Mouse (Mus musculus) kidney, embryonic 14.5 days (tissue): Measurements from ENCODE around the gene Ddx50. TPM values are rescaled to one million over a fixed set of nuclear protein-coding genes. Genes with fewer than 3 reads are reported as not detected.
A peak's percentile ranks its signal among the peaks of the same experiment; 100 is the strongest.
"Not testable (repeated sequence)": the region's sequence is repeated elsewhere in the genome, so short reads cannot be mapped to it uniquely, and the experiment has no call there.

ENCODE experiments used
- ATAC-seq: fragments of 200-750 bp; cut with Nextera tagmentation; 2 replicates; pipeline ENCODE4 v1.8.0; 2017; ENCODE audit warnings: moderate number of reproducible peaks, mild to moderate bottlenecking, moderate TSS enrichment, moderate library complexity; ENCODE audit not compliant: low FRiP score, low TSS enrichment
- H3K27ac ChIP-seq: fragments of 300-500 bp; sonication (generic); 2 replicates; pipeline ENCODE4 v1.5.1; 2014; ENCODE audit warnings: low read depth, mild to moderate bottlenecking, low read length, moderate library complexity, mixed read lengths
- H3K27me3 ChIP-seq: fragments of 300-500 bp; sonication (generic); 2 replicates; pipeline ENCODE4 v1.6.1; 2014; ENCODE audit warnings: mild to moderate bottlenecking, low read length; ENCODE audit not compliant: control insufficient read depth, insufficient read depth
- H3K36me3 ChIP-seq: fragments of 300-500 bp; sonication (generic); 2 replicates; pipeline ENCODE4 v1.6.1; 2014; ENCODE audit warnings: low read length, mixed read lengths; ENCODE audit not compliant: control insufficient read depth, insufficient read depth
- H3K4me1 ChIP-seq: fragments of 300-500 bp; sonication (generic); 2 replicates; pipeline ENCODE4 v1.6.1; 2014; ENCODE audit warnings: low read length, mixed read lengths; ENCODE audit not compliant: control insufficient read depth, insufficient read depth
- H3K4me2 ChIP-seq: fragments of 300-500 bp; sonication (generic); replicated peaks from 2 replicates; pipeline ENCODE4 v1.6.1; 2014; ENCODE audit warnings: low read depth, mild to moderate bottlenecking, low read length
- H3K4me3 ChIP-seq: fragments of 300-500 bp; sonication (generic); 2 replicates; pipeline ENCODE4 v1.5.1; 2014; ENCODE audit warnings: mild to moderate bottlenecking, low read length
- H3K9ac ChIP-seq: fragments of 300-500 bp; sonication (generic); 2 replicates; pipeline ENCODE4 v1.6.1; 2014; ENCODE audit warnings: low read depth, mild to moderate bottlenecking, low read length, moderate library complexity
- H3K9me3 ChIP-seq: fragments of 300-500 bp; sonication (generic); 2 replicates; pipeline ENCODE4 v1.6.1; 2016; ENCODE audit warnings: low read length; ENCODE audit not compliant: control insufficient read depth
- WGBS: fragments of 180-500 bp; shearing (Covaris S2); extraction: QIAGEN DNeasy Blood & Tissue Kit; methylation state at CpG from one replicate; pipeline ENCODE4 v1.1.7; 2014; 5-methylcytosine and 5-hydroxymethylcytosine counted together
- polyA plus RNA-seq: library from polyadenylated mRNA; unstranded; fragments of >200 nt; fragmentation: Nextera tagmentation; extraction: Ambion mirVana; gene quantifications from 2 replicates; pipeline ENCODE4 v1.2.1, GENCODE M21; 2014

The Ddx50 gene
- polyA plus RNA-seq, 1 experiment from 2014 or later = 138 TPM

DNA sequence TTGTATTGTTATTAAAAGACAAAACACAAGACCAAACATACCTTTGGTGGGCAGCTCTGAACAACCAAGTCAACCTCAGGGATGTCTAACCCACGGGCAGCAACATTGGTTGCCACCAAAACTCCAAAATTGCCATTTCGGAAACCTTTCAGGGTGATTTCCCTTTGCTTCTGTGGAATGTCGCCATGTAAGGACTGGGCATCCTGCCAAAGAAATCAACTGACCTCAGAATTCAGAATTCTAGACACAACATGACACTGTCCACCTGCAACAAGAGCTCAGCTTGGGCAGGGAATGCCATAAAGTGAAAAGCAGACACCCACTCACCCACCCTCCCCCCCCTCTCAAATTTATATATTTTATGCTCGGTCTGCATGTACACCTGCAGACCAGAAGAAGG lies 62.4 kb downstream of the Ddx50 start:
- H3K27ac ChIP-seq = no peak overlapping the region
- H3K36me3 ChIP-seq = peaks cover 98% of the 10 kb centered on the region
- H3K27me3 ChIP-seq = no peaks in the 10 kb centered on the region
- H3K4me2 ChIP-seq = no peak overlapping the region
- no peak overlapping the region for H3K4me3 ChIP-seq
- WGBS = 65% methylated on average over 4 of the region's 4 CpGs
- H3K4me1 ChIP-seq = no peaks in the 10 kb centered on the region
- no peak overlapping the region for H3K9ac ChIP-seq
- ATAC-seq = no peak
- no peaks in the 10 kb centered on the region for H3K9me3 ChIP-seq

DNA sequence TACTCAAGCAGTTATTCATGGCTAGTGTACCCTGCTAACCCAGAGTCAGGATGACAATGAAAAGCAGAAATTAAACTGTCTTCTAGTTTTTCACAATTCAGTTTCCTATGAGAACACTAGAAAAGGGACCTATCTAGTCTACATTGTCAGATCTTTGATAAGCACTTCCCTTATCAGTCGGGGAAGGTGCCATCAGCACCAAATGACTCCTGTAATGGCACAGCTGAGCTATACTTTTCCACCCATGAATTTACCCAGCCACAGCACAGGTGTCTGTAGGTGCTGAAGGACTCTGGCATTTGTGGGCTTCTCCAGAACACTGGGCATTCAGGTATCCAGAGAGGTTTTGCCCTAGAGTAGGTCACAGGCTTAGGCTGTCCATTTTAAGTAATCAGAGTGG lies 67.8 kb downstream of the Ddx50 start:
- Histone ChIP-seq H3K4me1 (no peaks in the 10 kb centered on the region), H3K4me3 (no peak overlapping the region), H3K4me2 (no peak overlapping the region), H3K9me3 (no peaks in the 10 kb centered on the region), H3K27ac (no peak overlapping the region), H3K27me3 (no peaks in the 10 kb centered on the region), H3K9ac (no peak overlapping the region), H3K36me3 (peaks cover 78% of the 10 kb centered on the region)
- ATAC-seq = no peak
- 78% methylated on average over 1 of the region's 1 CpGs for WGBS

GRCm38 (mm10) chr10:62582701-62583100 lies 68.3 kb downstream of the Ddx50 start:
- peaks cover 73% of the 10 kb centered on the region for H3K36me3 ChIP-seq
- WGBS = 84% methylated on average over 7 of the region's 7 CpGs
- no peak for ATAC-seq

DNA sequence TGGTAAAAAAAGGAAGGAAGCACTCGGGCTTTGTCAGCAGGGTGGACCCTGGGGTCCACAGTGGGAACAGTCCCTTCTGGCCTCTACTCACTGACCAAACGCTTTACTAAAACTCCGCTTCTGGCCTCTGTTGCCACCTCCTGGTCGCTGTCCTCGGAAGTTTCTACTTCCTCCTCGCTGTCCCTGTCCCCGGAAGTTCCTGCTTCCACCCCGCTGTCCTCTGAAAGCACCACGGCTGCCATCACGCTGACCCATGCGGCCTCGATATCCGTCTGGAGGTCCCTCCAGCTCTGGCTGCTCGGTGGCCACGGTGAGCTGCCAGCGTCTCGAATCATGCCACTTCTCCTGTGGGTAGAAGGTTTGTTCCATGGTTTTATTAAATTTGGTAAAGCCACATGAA lies 68.8 kb downstream of the Ddx50 start:
- Histone ChIP-seq H3K9ac (no peak overlapping the region), H3K4me1 (peaks cover 4% of the 10 kb centered on the region; the same call in 1 of the 2 replicates), H3K9me3 (no peaks in the 10 kb centered on the region), H3K4me2 (no peak overlapping the region), H3K36me3 (peaks cover 69% of the 10 kb centered on the region), H3K4me3 (no peak overlapping the region), H3K27me3 (no peaks in the 10 kb centered on the region), H3K27ac (no peak overlapping the region)
- ATAC-seq = no peak
- WGBS = 94% methylated on average over 17 of the region's 17 CpGs

More at GRCm38 (mm10) chr10:62582701-62583100, 68.3 kb downstream of the Ddx50 start:
- no peak overlapping the region for H3K4me3 ChIP-seq
- H3K27me3 ChIP-seq = no peaks in the 10 kb centered on the region
- no peaks in the 10 kb centered on the region for H3K9me3 ChIP-seq
- no peak overlapping the region for H3K9ac ChIP-seq
- H3K4me2 ChIP-seq = no peak overlapping the region
- H3K27ac ChIP-seq = no peak overlapping the region
- H3K4me1 ChIP-seq = no peaks in the 10 kb centered on the region; the same call in 1 of the 2 replicates

- not testable (repeated sequence) for ATAC-seq, H3K4me2 ChIP-seq, H3K9me3 ChIP-seq, H3K27ac ChIP-seq, H3K9ac ChIP-seq, H3K27me3 ChIP-seq, H3K4me3 ChIP-seq, H3K4me1 ChIP-seq
- H3K36me3 ChIP-seq = peaks cover 54% of the 10 kb centered on the region
- 91% methylated on average over 11 of the region's 13 CpGs for WGBS
These were observed 71.9 kb downstream of the Ddx50 start for GRCm38 (mm10) chr10:62579129-62579528.

DNA sequence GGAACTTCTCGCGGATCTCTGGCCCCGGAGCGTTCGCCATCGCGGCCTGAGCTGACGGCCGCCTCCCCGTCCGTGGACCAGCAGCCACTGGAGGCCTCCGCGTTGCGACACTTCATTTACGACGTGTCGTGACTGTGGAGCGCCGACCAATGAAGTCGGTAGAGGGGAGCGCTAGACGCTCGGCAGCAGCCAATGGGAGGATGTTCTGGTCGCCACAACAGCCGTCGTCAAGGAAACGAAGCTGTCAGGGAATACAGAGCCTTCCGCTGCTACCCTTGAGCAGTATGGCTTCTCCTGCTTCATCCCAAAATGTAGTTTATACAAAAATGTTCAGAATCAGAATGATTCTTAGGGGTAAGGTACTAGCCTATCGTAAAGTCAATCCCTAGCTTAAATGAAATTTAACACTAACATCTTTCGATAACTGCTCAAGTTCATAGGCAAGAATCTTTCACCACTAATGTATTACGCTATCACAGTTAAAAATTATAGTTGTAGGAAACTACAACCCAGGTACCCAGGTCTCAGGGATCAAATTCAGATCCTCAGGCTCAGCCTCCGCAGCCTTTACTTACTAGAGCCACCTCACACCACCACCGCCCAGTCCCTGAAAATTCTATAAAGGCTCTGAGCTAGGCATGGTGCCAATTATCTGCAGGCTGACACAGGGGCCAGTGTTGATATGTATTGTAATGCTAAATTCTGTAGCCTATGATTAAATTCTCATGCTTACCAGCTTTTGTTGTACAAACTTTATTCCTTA lies 72.5 kb downstream of the Ddx50 start, which contains the start of gene Kif1bp:
Gene Kif1bp (minus strand): TSS at position 120 of the 763 bp plus-strand sequence.
- 7% methylated on average over 33 of the region's 33 CpGs for WGBS

GRCm38 (mm10) chr10:62577673-62578337 lies 73.2 kb downstream of the Ddx50 start:
- peaks cover 7% of the 10 kb centered on the region; the same call in 1 of the 2 replicates for H3K4me1 ChIP-seq
- H3K9ac ChIP-seq = peak overlapping the region; percentile 90
- peak; percentile 87; the same call in 1 of the 2 replicates for ATAC-seq
- peak overlapping the region; percentile 86 for H3K4me2 ChIP-seq
- no peaks in the 10 kb centered on the region for H3K27me3 ChIP-seq
- peaks cover 52% of the 10 kb centered on the region for H3K36me3 ChIP-seq
- H3K27ac ChIP-seq = no peak overlapping the region
- WGBS = 1% methylated on average over 52 of the region's 54 CpGs
- peak overlapping the region; percentile 87 for H3K4me3 ChIP-seq
- H3K9me3 ChIP-seq = no peaks in the 10 kb centered on the region

More for the DNA sequence above, 72.5 kb downstream of the Ddx50 start, which contains the start of gene Kif1bp:
- peak; percentile 99 for ATAC-seq
- H3K36me3 ChIP-seq = peaks cover 53% of the 10 kb centered on the region
- peak within 1 kb of the TSS; percentile 86 for H3K4me2 ChIP-seq
- H3K27ac ChIP-seq = no peak within 1 kb of the TSS
- peak within 1 kb of the TSS; percentile 87 for H3K4me3 ChIP-seq
- H3K9me3 ChIP-seq = no peaks in the 10 kb centered on the region
- H3K4me1 ChIP-seq = peaks cover 7% of the 10 kb centered on the region; the same call in 1 of the 2 replicates
- peak within 1 kb of the TSS; percentile 90 for H3K9ac ChIP-seq
- no peaks in the 10 kb centered on the region for H3K27me3 ChIP-seq

DNA sequence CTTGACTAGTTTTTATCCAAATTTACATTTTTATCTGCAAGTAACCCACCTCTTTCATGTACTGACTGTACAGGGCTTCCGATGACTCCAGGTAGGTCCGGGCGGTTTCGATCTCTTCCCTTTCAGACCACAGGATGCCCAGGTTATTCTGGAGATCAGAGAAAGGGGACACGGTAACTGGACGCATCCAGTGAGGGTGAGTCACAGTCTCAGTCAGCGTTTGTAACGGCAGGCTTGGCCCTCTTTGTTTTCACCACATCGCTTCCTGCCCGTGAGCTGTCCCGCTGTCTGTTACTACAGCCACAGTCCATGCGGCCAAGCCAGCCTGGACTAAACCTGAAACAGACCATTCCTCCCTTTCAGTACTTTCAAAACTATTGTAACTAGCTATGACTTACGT lies 76.0 kb downstream of the Ddx50 start:
- H3K27me3 ChIP-seq = no peaks in the 10 kb centered on the region
- no peak overlapping the region for H3K27ac ChIP-seq
- peaks cover 7% of the 10 kb centered on the region; the same call in 1 of the 2 replicates for H3K4me1 ChIP-seq
- no peak for ATAC-seq
- no peak overlapping the region for H3K4me2 ChIP-seq
- WGBS = 95% methylated on average over 13 of the region's 13 CpGs
- no peaks in the 10 kb centered on the region for H3K9me3 ChIP-seq
- no peak overlapping the region for H3K4me3 ChIP-seq
- H3K36me3 ChIP-seq = peaks cover 45% of the 10 kb centered on the region
- H3K9ac ChIP-seq = no peak overlapping the region
